Mouse (Mus musculus): Measurements from ENCODE around the gene Prkaa2. TPM values are rescaled to one million over a fixed set of nuclear protein-coding genes. Genes with fewer than 3 reads are reported as not detected.

Gene Prkaa2
- polyA plus RNA-seq, 1 experiment from 2014 or later, result 2.9 TPM

GRCm38 (mm10) chr4:104993140-104993874 is 116.4 kb downstream of the Prkaa2 start:
- H3K27ac ChIP-seq (ENCODE audit: low read depth), result no peak overlapping the region
- WGBS, result 92% methylated on average over 10 of the region's 10 CpGs
- no peaks in the 10 kb centered on the region for H3K4me1 ChIP-seq (replicated peaks; ENCODE audit: control insufficient read depth, insufficient read depth, low read length)
- DNase-seq (ENCODE audit: low spot score) (no peak), ATAC-seq (replicated peaks; ENCODE audit: low FRiP score, low TSS enrichment, low read depth) (no peak)
- H3K9me3 ChIP-seq (ENCODE audit: control insufficient read depth, low read length), result no peaks in the 10 kb centered on the region
- no peak overlapping the region for H3K4me2 ChIP-seq (ENCODE audit: low read length)
- H3K36me3 ChIP-seq (ENCODE audit: control insufficient read depth, insufficient read depth, low read length), result no peaks in the 10 kb centered on the region
- H3K27me3 ChIP-seq (replicated peaks; ENCODE audit: control insufficient read depth, insufficient read depth, low read length), result no peaks in the 10 kb centered on the region
- H3K9ac ChIP-seq (ENCODE audit: low read length), result no peak overlapping the region
- H3K4me3 ChIP-seq (ENCODE audit: low read depth, low read length), result no peak overlapping the region

- no peaks in the 10 kb centered on the region for H3K9me3 ChIP-seq (ENCODE audit: control insufficient read depth, low read length)
- no peak overlapping the region for H3K27ac ChIP-seq (ENCODE audit: low read depth)
- ATAC-seq (replicated peaks; ENCODE audit: low FRiP score, low TSS enrichment, low read depth), result no peak
- 88% methylated on average over 3 of the region's 3 CpGs for WGBS
- no peak for DNase-seq (ENCODE audit: low spot score)
- H3K27me3 ChIP-seq (replicated peaks; ENCODE audit: control insufficient read depth, insufficient read depth, low read length), result no peaks in the 10 kb centered on the region
- no peaks in the 10 kb centered on the region for H3K36me3 ChIP-seq (ENCODE audit: control insufficient read depth, insufficient read depth, low read length)
- no peak overlapping the region for H3K4me2 ChIP-seq (ENCODE audit: low read length)
- H3K4me3 ChIP-seq (ENCODE audit: low read depth, low read length), result no peak overlapping the region
- no peak overlapping the region for H3K9ac ChIP-seq (ENCODE audit: low read length)
- no peaks in the 10 kb centered on the region for H3K4me1 ChIP-seq (replicated peaks; ENCODE audit: control insufficient read depth, insufficient read depth, low read length)
Observed at GRCm38 (mm10) chr4:104992271-104992670, 117.4 kb downstream of the Prkaa2 start.

DNA sequence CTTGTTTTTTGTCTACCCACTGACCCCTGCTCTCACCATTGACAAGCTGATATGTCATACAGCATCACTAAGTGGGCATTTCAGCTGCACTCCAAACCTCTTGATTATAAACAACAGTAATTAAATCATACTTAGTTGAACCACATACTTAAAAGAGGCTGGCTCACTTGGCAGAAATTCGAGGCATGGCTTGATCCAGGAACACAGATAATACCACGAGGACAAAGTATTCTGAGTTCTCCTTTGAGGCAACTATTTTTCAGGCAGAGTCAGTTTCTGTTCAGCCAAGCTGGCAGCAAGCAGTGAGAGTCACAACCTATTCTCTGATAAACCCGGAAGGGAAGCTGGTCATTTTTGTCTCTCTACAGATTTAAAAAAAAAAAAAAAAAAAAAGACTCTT is 119.0 kb downstream of the Prkaa2 start:
- no peak for DNase-seq (ENCODE audit: low spot score)
- Histone ChIP-seq H3K27ac (ENCODE audit: low read depth) (no peak overlapping the region), H3K9ac (ENCODE audit: low read length) (no peak overlapping the region), H3K36me3 (ENCODE audit: control insufficient read depth, insufficient read depth, low read length) (no peaks in the 10 kb centered on the region), H3K27me3 (replicated peaks; ENCODE audit: control insufficient read depth, insufficient read depth, low read length) (no peaks in the 10 kb centered on the region), H3K4me2 (ENCODE audit: low read length) (no peak overlapping the region), H3K4me1 (replicated peaks; ENCODE audit: control insufficient read depth, insufficient read depth, low read length) (no peaks in the 10 kb centered on the region), H3K9me3 (ENCODE audit: control insufficient read depth, low read length) (no peaks in the 10 kb centered on the region), H3K4me3 (ENCODE audit: low read depth, low read length) (no peak overlapping the region)
- no peak for ATAC-seq (replicated peaks; ENCODE audit: low FRiP score, low TSS enrichment, low read depth)
- WGBS, result 86% methylated on average over 3 of the region's 3 CpGs

- no peaks in the 10 kb centered on the region for H3K36me3 ChIP-seq (ENCODE audit: control insufficient read depth, insufficient read depth, low read length)
- 86% methylated on average over 6 of the region's 6 CpGs for WGBS
Observed at GRCm38 (mm10) chr4:104990016-104990415, 119.7 kb downstream of the Prkaa2 start.

DNA sequence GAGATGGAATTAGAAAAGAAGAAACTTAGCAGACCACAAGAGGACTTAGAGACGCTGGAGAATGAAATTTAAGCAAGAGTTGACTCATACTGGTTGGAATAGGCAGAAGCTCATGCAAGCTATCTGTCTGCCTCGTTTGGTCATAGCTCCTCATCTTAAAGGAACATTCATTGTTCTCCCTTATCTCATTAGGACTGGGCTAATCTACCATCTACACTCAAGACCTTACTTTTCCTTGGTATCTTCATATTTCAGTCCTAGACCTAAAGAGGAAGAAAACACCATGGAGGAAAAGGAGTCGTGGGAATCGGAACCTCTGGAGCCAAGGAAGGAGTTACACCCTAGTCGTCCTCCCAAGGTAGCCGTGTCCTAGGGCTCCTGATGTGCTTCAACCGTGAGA is 121.0 kb downstream of the Prkaa2 start:
- no peak for ATAC-seq (replicated peaks; ENCODE audit: low FRiP score, low TSS enrichment, low read depth)
- no peaks in the 10 kb centered on the region for H3K9me3 ChIP-seq (ENCODE audit: control insufficient read depth, low read length)
- WGBS, result 90% methylated on average over 7 of the region's 7 CpGs
- no peaks in the 10 kb centered on the region for H3K27me3 ChIP-seq (replicated peaks; ENCODE audit: control insufficient read depth, insufficient read depth, low read length)
- H3K9ac ChIP-seq (ENCODE audit: low read length), result no peak overlapping the region
- no peak overlapping the region for H3K4me3 ChIP-seq (ENCODE audit: low read depth, low read length)
- DNase-seq (ENCODE audit: low spot score), result no peak
- H3K4me1 ChIP-seq (replicated peaks; ENCODE audit: control insufficient read depth, insufficient read depth, low read length), result no peaks in the 10 kb centered on the region
- H3K36me3 ChIP-seq (ENCODE audit: control insufficient read depth, insufficient read depth, low read length), result no peaks in the 10 kb centered on the region
- no peak overlapping the region for H3K4me2 ChIP-seq (ENCODE audit: low read length)
- H3K27ac ChIP-seq (ENCODE audit: low read depth), result no peak overlapping the region

More at GRCm38 (mm10) chr4:104990016-104990415, 119.7 kb downstream of the Prkaa2 start:
- Histone ChIP-seq H3K27me3 (replicated peaks; ENCODE audit: control insufficient read depth, insufficient read depth, low read length) (no peaks in the 10 kb centered on the region), H3K27ac (ENCODE audit: low read depth) (no peak overlapping the region), H3K4me3 (ENCODE audit: low read depth, low read length) (no peak overlapping the region), H3K4me1 (replicated peaks; ENCODE audit: control insufficient read depth, insufficient read depth, low read length) (no peaks in the 10 kb centered on the region), H3K9ac (ENCODE audit: low read length) (no peak overlapping the region), H3K4me2 (ENCODE audit: low read length) (no peak overlapping the region), H3K9me3 (ENCODE audit: control insufficient read depth, low read length) (no peaks in the 10 kb centered on the region)
- no peak for DNase-seq (ENCODE audit: low spot score)
- no peak for ATAC-seq (replicated peaks; ENCODE audit: low FRiP score, low TSS enrichment, low read depth)

DNA sequence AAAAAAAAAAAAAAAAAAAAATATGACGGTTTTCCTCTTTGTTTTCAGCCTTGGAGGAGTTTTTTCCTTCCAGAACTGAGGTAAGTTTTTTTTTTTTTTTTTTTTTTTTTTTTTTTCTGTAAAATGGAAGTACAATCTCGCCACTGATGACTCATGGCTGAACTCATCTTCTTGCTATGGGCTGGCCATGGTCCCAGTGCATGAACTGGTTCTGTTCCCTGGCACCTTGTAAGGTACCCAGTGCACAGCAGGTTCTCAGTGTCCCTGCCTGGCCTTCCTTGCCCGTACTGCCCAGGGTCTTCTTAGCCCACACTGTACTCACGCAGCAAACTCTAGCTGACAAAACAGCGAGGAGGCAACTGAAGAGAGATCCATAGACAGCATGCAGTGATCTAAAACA is 121.6 kb downstream of the Prkaa2 start:
- Histone ChIP-seq H3K27ac (ENCODE audit: low read depth) (no peak overlapping the region), H3K9me3 (ENCODE audit: control insufficient read depth, low read length) (no peaks in the 10 kb centered on the region), H3K36me3 (ENCODE audit: control insufficient read depth, insufficient read depth, low read length) (no peaks in the 10 kb centered on the region), H3K27me3 (replicated peaks; ENCODE audit: control insufficient read depth, insufficient read depth, low read length) (no peaks in the 10 kb centered on the region), H3K4me2 (ENCODE audit: low read length) (no peak overlapping the region), H3K4me1 (replicated peaks; ENCODE audit: control insufficient read depth, insufficient read depth, low read length) (no peaks in the 10 kb centered on the region), H3K4me3 (ENCODE audit: low read depth, low read length) (no peak overlapping the region), H3K9ac (ENCODE audit: low read length) (no peak overlapping the region)
- DNase-seq (ENCODE audit: low spot score) (no peak), ATAC-seq (replicated peaks; ENCODE audit: low FRiP score, low TSS enrichment, low read depth) (no peak)
- WGBS, result 84% methylated on average over 5 of the region's 5 CpGs

DNA sequence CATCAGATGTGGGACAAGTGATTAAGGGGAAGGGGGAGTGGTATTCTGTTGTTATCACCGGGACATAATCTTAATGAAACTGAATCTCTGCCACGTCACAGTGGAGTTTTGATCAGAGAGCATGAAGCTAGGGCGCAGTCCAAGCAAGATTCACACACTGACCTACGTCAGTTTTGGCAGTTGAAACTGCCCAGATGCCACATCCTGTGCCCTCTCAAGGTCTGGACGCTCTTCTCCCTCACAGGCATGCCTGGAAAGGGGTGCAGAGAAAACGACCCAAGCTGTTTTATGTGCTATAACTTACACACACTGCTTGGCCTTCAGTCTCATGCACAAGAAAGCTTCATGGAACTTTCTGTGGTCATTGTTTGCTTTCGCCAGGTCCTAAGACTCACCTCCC is 122.1 kb downstream of the Prkaa2 start:
- no peak overlapping the region for H3K27ac ChIP-seq (ENCODE audit: low read depth)

GRCm38 (mm10) chr4:104985960-104986632 is 123.6 kb downstream of the Prkaa2 start:
- H3K4me2 ChIP-seq (ENCODE audit: low read length), result no peak overlapping the region
- DNase-seq (ENCODE audit: low spot score) (no peak), ATAC-seq (replicated peaks; ENCODE audit: low FRiP score, low TSS enrichment, low read depth) (no peak)
- no peaks in the 10 kb centered on the region for H3K27me3 ChIP-seq (replicated peaks; ENCODE audit: control insufficient read depth, insufficient read depth, low read length)
- no peaks in the 10 kb centered on the region for H3K9me3 ChIP-seq (ENCODE audit: control insufficient read depth, low read length)
- no peaks in the 10 kb centered on the region for H3K36me3 ChIP-seq (ENCODE audit: control insufficient read depth, insufficient read depth, low read length)
- H3K9ac ChIP-seq (ENCODE audit: low read length), result no peak overlapping the region
- no peaks in the 10 kb centered on the region for H3K4me1 ChIP-seq (replicated peaks; ENCODE audit: control insufficient read depth, insufficient read depth, low read length)
- 69% methylated on average over 5 of the region's 5 CpGs for WGBS
- H3K27ac ChIP-seq (ENCODE audit: low read depth), result no peak overlapping the region
- no peak overlapping the region for H3K4me3 ChIP-seq (ENCODE audit: low read depth, low read length)

More for the DNA sequence above, 122.1 kb downstream of the Prkaa2 start:
- ATAC-seq (replicated peaks; ENCODE audit: low FRiP score, low TSS enrichment, low read depth) (no peak), DNase-seq (ENCODE audit: low spot score) (no peak)
- WGBS, result 61% methylated on average over 7 of the region's 7 CpGs
- Histone ChIP-seq H3K27me3 (replicated peaks; ENCODE audit: control insufficient read depth, insufficient read depth, low read length) (no peaks in the 10 kb centered on the region), H3K9me3 (ENCODE audit: control insufficient read depth, low read length) (no peaks in the 10 kb centered on the region), H3K9ac (ENCODE audit: low read length) (no peak overlapping the region), H3K4me1 (replicated peaks; ENCODE audit: control insufficient read depth, insufficient read depth, low read length) (no peaks in the 10 kb centered on the region), H3K4me3 (ENCODE audit: low read depth, low read length) (no peak overlapping the region), H3K36me3 (ENCODE audit: control insufficient read depth, insufficient read depth, low read length) (no peaks in the 10 kb centered on the region), H3K4me2 (ENCODE audit: low read length) (no peak overlapping the region)
